Mouse (Mus musculus) forebrain, embryonic 16.5 days (tissue): Measurements from ENCODE around the gene Camta2. TPM values are rescaled to one million over a fixed set of nuclear protein-coding genes. Genes with fewer than 3 reads are reported as not detected.
A peak's percentile ranks its signal among the peaks of the same experiment; 100 is the strongest.

ENCODE experiments used
- ATAC-seq: fragments of 200-750 bp; cut with Nextera tagmentation; 2 replicates; pipeline ENCODE4 v1.8.0; 2017; ENCODE audit warnings: mild to moderate bottlenecking, moderate library complexity
- H3K27ac ChIP-seq: fragments of 300-500 bp; sonication (generic); 2 replicates; pipeline ENCODE4 v1.5.1; 2014; ENCODE audit warnings: low read length, control low read depth
- H3K27me3 ChIP-seq: fragments of 300-500 bp; sonication (generic); replicated peaks from 2 replicates; pipeline ENCODE4 v1.6.1; 2014; ENCODE audit warnings: low read length; ENCODE audit not compliant: control insufficient read depth, insufficient read depth
- H3K36me3 ChIP-seq: fragments of 300-500 bp; sonication (generic); 2 replicates; pipeline ENCODE4 v1.6.1; 2014; ENCODE audit not compliant: control insufficient read depth, insufficient read depth
- H3K4me1 ChIP-seq: fragments of 300-500 bp; sonication (generic); replicated peaks from 2 replicates; pipeline ENCODE4 v1.6.1; 2014; ENCODE audit warnings: low read length; ENCODE audit not compliant: control insufficient read depth, insufficient read depth
- H3K4me2 ChIP-seq: fragments of 300-500 bp; sonication (generic); 2 replicates; pipeline ENCODE4 v1.6.1; 2014; ENCODE audit warnings: mild to moderate bottlenecking, low read length, control low read depth
- H3K4me3 ChIP-seq: fragments of 300-500 bp; sonication (generic); replicated peaks from 2 replicates; pipeline ENCODE4 v1.5.1; 2014; ENCODE audit warnings: mild to moderate bottlenecking, low read length, control low read depth
- H3K9ac ChIP-seq: fragments of 300-500 bp; sonication (generic); replicated peaks from 2 replicates; pipeline ENCODE4 v1.6.1; 2014; ENCODE audit warnings: low read depth, low read length, control low read depth
- H3K9me3 ChIP-seq: fragments of 300-500 bp; sonication (generic); 2 replicates; pipeline ENCODE4 v1.6.1; 2016; ENCODE audit warnings: low read length; ENCODE audit not compliant: control insufficient read depth
- WGBS: fragments of 180-500 bp; shearing (Covaris S2); extraction: QIAGEN DNeasy Blood & Tissue Kit; methylation state at CpG from one replicate; pipeline ENCODE4 v1.1.7; 2014; 5-methylcytosine and 5-hydroxymethylcytosine counted together
- polyA plus RNA-seq: library from polyadenylated mRNA; unstranded; fragments of >200 nt; fragmentation: Nextera tagmentation; extraction: Ambion mirVana; gene quantifications from 2 replicates; pipeline ENCODE4 v1.2.1, GENCODE M21; 2015

The Camta2 gene
- polyA plus RNA-seq, 1 experiment from 2014 or later: 21.3 TPM

GRCm38 (mm10) chr11:70681170-70681569 lies 6.7 kb downstream of the Camta2 start:
- Histone ChIP-seq H3K36me3 (peaks cover 12% of the 10 kb centered on the region), H3K4me1 (peaks cover 9% of the 10 kb centered on the region), H3K27ac (no peak overlapping the region), H3K9me3 (no peaks in the 10 kb centered on the region), H3K4me2 (no peak overlapping the region), H3K9ac (no peak overlapping the region), H3K4me3 (no peak overlapping the region), H3K27me3 (no peaks in the 10 kb centered on the region)
- 68% methylated on average over 12 of the region's 12 CpGs for WGBS
- no peak for ATAC-seq

GRCm38 (mm10) chr11:70679894-70680293 lies 8.0 kb downstream of the Camta2 start:
- no peaks in the 10 kb centered on the region for H3K9me3 ChIP-seq
- peaks cover 12% of the 10 kb centered on the region for H3K36me3 ChIP-seq
- no peak overlapping the region for H3K4me3 ChIP-seq
- H3K27ac ChIP-seq: no peak overlapping the region
- H3K4me1 ChIP-seq: peaks cover 9% of the 10 kb centered on the region
- H3K9ac ChIP-seq: no peak overlapping the region
- 92% methylated on average over 8 of the region's 8 CpGs for WGBS
- no peak overlapping the region for H3K4me2 ChIP-seq
- H3K27me3 ChIP-seq: no peaks in the 10 kb centered on the region
- ATAC-seq: no peak

- H3K9me3 ChIP-seq: no peaks in the 10 kb centered on the region
- no peak overlapping the region for H3K4me3 ChIP-seq
- no peak overlapping the region for H3K9ac ChIP-seq
- no peak overlapping the region for H3K4me2 ChIP-seq
- 95% methylated on average over 8 of the region's 8 CpGs for WGBS
- no peak for ATAC-seq
- no peak overlapping the region for H3K27ac ChIP-seq
- no peaks in the 10 kb centered on the region for H3K27me3 ChIP-seq
- H3K36me3 ChIP-seq: peaks cover 12% of the 10 kb centered on the region
- H3K4me1 ChIP-seq: peaks cover 9% of the 10 kb centered on the region
These were observed 8.5 kb downstream of the Camta2 start for GRCm38 (mm10) chr11:70679361-70679760.

GRCm38 (mm10) chr11:70678576-70678975 lies 9.3 kb downstream of the Camta2 start:
- Histone ChIP-seq H3K9me3 (no peaks in the 10 kb centered on the region), H3K4me3 (no peak overlapping the region), H3K4me2 (no peak overlapping the region), H3K27ac (no peak overlapping the region), H3K9ac (no peak overlapping the region), H3K36me3 (peaks cover 8% of the 10 kb centered on the region), H3K27me3 (no peaks in the 10 kb centered on the region), H3K4me1 (peaks cover 9% of the 10 kb centered on the region)
- WGBS: 76% methylated on average over 2 of the region's 2 CpGs
- no peak for ATAC-seq

GRCm38 (mm10) chr11:70678092-70678491 lies 9.8 kb downstream of the Camta2 start:
- Histone ChIP-seq H3K27me3 (no peaks in the 10 kb centered on the region), H3K9ac (no peak overlapping the region), H3K4me1 (peaks cover 9% of the 10 kb centered on the region), H3K9me3 (no peaks in the 10 kb centered on the region), H3K36me3 (peaks cover 6% of the 10 kb centered on the region), H3K27ac (no peak overlapping the region), H3K4me3 (no peak overlapping the region), H3K4me2 (no peak overlapping the region)
- WGBS: 81% methylated on average over 9 of the region's 9 CpGs
- no peak for ATAC-seq

- no peaks in the 10 kb centered on the region for H3K9me3 ChIP-seq
- WGBS: 70% methylated on average over 11 of the region's 11 CpGs
- peaks cover 13% of the 10 kb centered on the region for H3K4me1 ChIP-seq
- H3K27me3 ChIP-seq: no peaks in the 10 kb centered on the region
- no peak for ATAC-seq
- H3K4me3 ChIP-seq: no peak overlapping the region
- H3K27ac ChIP-seq: no peak overlapping the region
- H3K4me2 ChIP-seq: no peak overlapping the region
- H3K9ac ChIP-seq: no peak overlapping the region
- H3K36me3 ChIP-seq: peaks cover 3% of the 10 kb centered on the region
These were observed 13.4 kb downstream of the Camta2 start for GRCm38 (mm10) chr11:70674501-70674900.

GRCm38 (mm10) chr11:70674014-70674413 lies 13.9 kb downstream of the Camta2 start:
- Histone ChIP-seq H3K4me1 (peaks cover 13% of the 10 kb centered on the region), H3K9me3 (no peaks in the 10 kb centered on the region), H3K4me2 (no peak overlapping the region), H3K27ac (no peak overlapping the region), H3K27me3 (no peaks in the 10 kb centered on the region), H3K4me3 (no peak overlapping the region), H3K36me3 (no peaks in the 10 kb centered on the region; the same call in 1 of the 2 replicates), H3K9ac (no peak overlapping the region)
- no peak for ATAC-seq
- 58% methylated on average over 6 of the region's 6 CpGs for WGBS

- H3K9me3 ChIP-seq: no peaks in the 10 kb centered on the region
- no peak overlapping the region for H3K27ac ChIP-seq
- H3K4me3 ChIP-seq: no peak overlapping the region
- no peak overlapping the region for H3K4me2 ChIP-seq
- H3K36me3 ChIP-seq: no peaks in the 10 kb centered on the region; the same call in 1 of the 2 replicates
- H3K9ac ChIP-seq: no peak overlapping the region
- H3K27me3 ChIP-seq: no peaks in the 10 kb centered on the region
- peaks cover 24% of the 10 kb centered on the region for H3K4me1 ChIP-seq
- WGBS: 81% methylated on average over 16 of the region's 16 CpGs
- ATAC-seq: no peak
These were observed 16.4 kb downstream of the Camta2 start for GRCm38 (mm10) chr11:70671333-70672047.

- Histone ChIP-seq H3K9me3 (no peaks in the 10 kb centered on the region), H3K36me3 (no peaks in the 10 kb centered on the region; the same call in 1 of the 2 replicates), H3K4me1 (peaks cover 24% of the 10 kb centered on the region), H3K27me3 (no peaks in the 10 kb centered on the region), H3K27ac (peak overlapping the region; percentile 97), H3K4me3 (peak overlapping the region; percentile 66), H3K4me2 (peak overlapping the region; percentile 85), H3K9ac (peak overlapping the region; percentile 63)
- WGBS: 38% methylated on average over 14 of the region's 14 CpGs
- ATAC-seq: no peak
These were observed 17.4 kb downstream of the Camta2 start for GRCm38 (mm10) chr11:70670483-70670882.
